Mouse (Mus musculus) kidney, adult 11 months (tissue): Measurements from ENCODE around the gene Calr4.

ENCODE experiments used
- DNase-seq: peaks from one replicate; pipeline ENCODE4 v3.0.0; 2022

Gene Calr4

GRCm38 (mm10) chr4:109280459-109281160, 46.3 kb downstream of the Calr4 start:
- DNase-seq: no peak

GRCm38 (mm10) chr4:109281161-109281560, 46.9 kb downstream of the Calr4 start:
- no peak for DNase-seq

GRCm38 (mm10) chr4:109281946-109282345, 47.7 kb downstream of the Calr4 start:
- DNase-seq: no peak

- no peak for DNase-seq
Measured at GRCm38 (mm10) chr4:109294629-109295028, 60.3 kb downstream of the Calr4 start.

- DNase-seq: no peak
Measured at GRCm38 (mm10) chr4:109296510-109296909, 62.2 kb downstream of the Calr4 start.

GRCm38 (mm10) chr4:109299136-109299535, 64.9 kb downstream of the Calr4 start:
- DNase-seq: no peak
